Mouse (Mus musculus): ENCODE measurements around the gene Epsti1.

- TF ChIP-seq POLR2A (IDR thresholded peaks at IDR 0.05; ENCODE audit: insufficient read depth, low read depth, low read length) (no peak), CTCF (IDR thresholded peaks at IDR 0.05; ENCODE audit: insufficient read depth, low read depth, low read length) (no peak)
These were observed 2.5 kb downstream of the Epsti1 start for GRCm38 (mm10) chr14:77906586-77906985.

All from olfactory bulb, adult 2 months (tissue).